Mouse (Mus musculus) intestine, postnatal 0 days (tissue): Measurements from ENCODE around the gene Pdgfb. TPM values are rescaled to one million over a fixed set of nuclear protein-coding genes. Genes with fewer than 3 reads are reported as not detected.

ENCODE experiments used
- ATAC-seq: fragments of 200-750 bp; cut with Nextera tagmentation; 2 replicates; pipeline ENCODE4 v1.8.0; 2017; ENCODE audit warnings: mild to moderate bottlenecking, moderate TSS enrichment, moderate library complexity
- H3K27ac ChIP-seq: fragments of 300-500 bp; sonication (generic); 2 replicates; pipeline ENCODE4 v1.5.1; 2014; ENCODE audit warnings: mild to moderate bottlenecking, low read depth, low read length, moderate library complexity
- H3K27me3 ChIP-seq: fragments of 300-500 bp; sonication (generic); replicated peaks from 2 replicates; pipeline ENCODE4 v1.6.1; 2014; ENCODE audit warnings: low read length, mixed read lengths; ENCODE audit not compliant: control insufficient read depth, insufficient read depth
- H3K36me3 ChIP-seq: fragments of 300-500 bp; sonication (generic); 2 replicates; pipeline ENCODE4 v1.6.1; 2014; ENCODE audit warnings: mild to moderate bottlenecking, moderate library complexity; ENCODE audit not compliant: control insufficient read depth, insufficient read depth
- H3K4me1 ChIP-seq: fragments of 300-500 bp; sonication (generic); replicated peaks from 2 replicates; pipeline ENCODE4 v1.6.1; 2014; ENCODE audit warnings: antibody characterized with exemption, low read length, mixed read lengths; ENCODE audit not compliant: control insufficient read depth, insufficient read depth
- H3K4me2 ChIP-seq: fragments of 300-500 bp; sonication (generic); replicated peaks from 2 replicates; pipeline ENCODE4 v1.6.1; 2014; ENCODE audit warnings: low read depth, mild to moderate bottlenecking, moderate library complexity
- H3K4me3 ChIP-seq: fragments of 300-500 bp; sonication (generic); 2 replicates; pipeline ENCODE4 v1.5.1; 2014; ENCODE audit warnings: low read depth, low read length
- H3K9ac ChIP-seq: fragments of 300-500 bp; sonication (generic); 2 replicates; pipeline ENCODE4 v1.6.1; 2014; ENCODE audit warnings: mild to moderate bottlenecking, low read depth, low read length
- H3K9me3 ChIP-seq: fragments of 300-500 bp; sonication (generic); 2 replicates; pipeline ENCODE4 v1.6.1; 2016; ENCODE audit warnings: mixed run types; ENCODE audit not compliant: control insufficient read depth
- CTCF ChIP-seq: sonication (generic); IDR thresholded peaks from 2 replicates; pipeline ENCODE4 v1.5.1; 2016; ENCODE audit warnings: low read depth, mild to moderate bottlenecking, control low read depth, antibody characterized with exemption, moderate library complexity
- WGBS: fragments of 180-500 bp; shearing (Covaris S2); extraction: QIAGEN DNeasy Blood & Tissue Kit; methylation state at CpG from one replicate; pipeline ENCODE4 v1.1.7; 2014; 5-methylcytosine and 5-hydroxymethylcytosine counted together
- polyA plus RNA-seq: library from polyadenylated mRNA; unstranded; fragments of >200 nt; fragmentation: Nextera tagmentation; extraction: Ambion mirVana; gene quantifications from 2 replicates; pipeline ENCODE4 v1.2.1, GENCODE M21; 2015

The Pdgfb gene
- polyA plus RNA-seq, 1 experiment from 2014 or later, result 6.9 TPM

GRCm38 (mm10) chr15:80037255-80038109, 22.7 kb upstream of the Pdgfb start:
- no peak overlapping the region for H3K27ac ChIP-seq
- ATAC-seq, result no peak

DNA sequence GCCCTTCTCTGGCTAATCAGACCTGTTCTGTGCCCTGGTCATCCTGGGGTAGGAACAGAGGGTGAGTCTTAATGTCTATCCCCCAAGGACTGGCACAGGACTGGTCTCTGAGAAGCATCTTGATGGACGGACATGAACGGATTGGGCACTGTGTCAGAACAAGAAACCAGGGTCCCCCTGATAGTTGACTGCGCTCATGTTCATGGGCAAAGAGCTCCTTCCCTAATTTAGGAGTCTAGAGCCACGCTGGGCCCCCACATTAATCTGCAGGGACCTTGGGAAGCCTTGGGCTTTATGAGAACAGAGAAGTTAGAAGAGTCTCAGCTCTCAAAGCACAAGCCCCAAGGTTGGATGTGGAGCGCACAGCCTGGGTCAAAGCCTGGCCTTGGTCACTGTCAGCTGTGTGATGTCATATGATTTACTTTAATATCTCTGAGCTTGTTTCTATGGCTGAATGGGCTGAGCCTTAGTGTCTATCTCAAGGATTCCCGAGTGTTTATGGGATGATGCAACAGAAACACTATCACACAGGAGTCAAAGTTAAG, 20.6 kb upstream of the Pdgfb start:
- H3K9ac ChIP-seq, result no peak overlapping the region
- no peak overlapping the region for H3K27ac ChIP-seq
- no peaks in the 10 kb centered on the region for H3K27me3 ChIP-seq
- H3K4me1 ChIP-seq, result no peaks in the 10 kb centered on the region
- H3K4me3 ChIP-seq, result no peak overlapping the region
- no peak for ATAC-seq
- no peak overlapping the region for H3K4me2 ChIP-seq
- WGBS, result 79% methylated on average over 6 of the region's 6 CpGs
- no peaks in the 10 kb centered on the region for H3K36me3 ChIP-seq
- no peaks in the 10 kb centered on the region for H3K9me3 ChIP-seq
- no peak for TF ChIP-seq CTCF

More at GRCm38 (mm10) chr15:80037255-80038109, 22.7 kb upstream of the Pdgfb start:
- Histone ChIP-seq H3K4me2 (no peak overlapping the region), H3K36me3 (no peaks in the 10 kb centered on the region), H3K4me1 (no peaks in the 10 kb centered on the region), H3K27me3 (no peaks in the 10 kb centered on the region), H3K4me3 (no peak overlapping the region), H3K9ac (no peak overlapping the region), H3K9me3 (no peaks in the 10 kb centered on the region)
- WGBS, result 75% methylated on average over 11 of the region's 11 CpGs
- TF ChIP-seq CTCF, result no peak

GRCm38 (mm10) chr15:80034913-80035312, 20.1 kb upstream of the Pdgfb start:
- Histone ChIP-seq H3K36me3 (no peaks in the 10 kb centered on the region), H3K27ac (no peak overlapping the region)

DNA sequence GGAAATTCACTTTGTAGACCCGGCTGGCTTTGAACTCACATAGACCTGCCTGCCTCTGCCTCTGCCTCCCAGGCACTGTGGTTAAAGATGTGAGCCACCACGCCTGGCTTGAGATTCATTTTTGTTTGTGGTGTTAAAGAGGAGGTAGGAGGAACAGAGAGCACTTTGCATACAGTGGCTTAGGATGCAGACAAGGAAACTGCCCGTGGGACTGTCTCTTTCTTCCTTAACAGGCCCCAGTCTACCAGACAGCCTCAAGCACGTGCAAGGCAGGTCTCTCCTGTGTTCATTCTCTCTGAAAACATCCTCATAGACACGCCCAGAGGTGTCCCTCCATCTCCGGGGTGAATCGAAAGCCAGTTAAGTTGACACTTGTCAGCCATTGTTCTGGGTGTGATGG, 19.6 kb upstream of the Pdgfb start:
- no peak for TF ChIP-seq CTCF
- Histone ChIP-seq H3K9me3 (no peaks in the 10 kb centered on the region), H3K27me3 (no peaks in the 10 kb centered on the region), H3K4me1 (no peaks in the 10 kb centered on the region), H3K4me2 (no peak overlapping the region), H3K27ac (no peak overlapping the region), H3K36me3 (no peaks in the 10 kb centered on the region), H3K4me3 (no peak overlapping the region), H3K9ac (no peak overlapping the region)
- 60% methylated on average over 7 of the region's 7 CpGs for WGBS
- no peak for ATAC-seq

More at GRCm38 (mm10) chr15:80034913-80035312, 20.1 kb upstream of the Pdgfb start:
- H3K9me3 ChIP-seq, result no peaks in the 10 kb centered on the region
- ATAC-seq, result no peak
- TF ChIP-seq CTCF, result no peak
- no peak overlapping the region for H3K9ac ChIP-seq
- H3K4me2 ChIP-seq, result no peak overlapping the region
- H3K4me3 ChIP-seq, result no peak overlapping the region
- no peaks in the 10 kb centered on the region for H3K27me3 ChIP-seq
- H3K4me1 ChIP-seq, result no peaks in the 10 kb centered on the region

- Histone ChIP-seq H3K4me1 (no peaks in the 10 kb centered on the region), H3K4me3 (no peak overlapping the region), H3K27ac (no peak overlapping the region), H3K36me3 (no peaks in the 10 kb centered on the region), H3K4me2 (no peak overlapping the region), H3K27me3 (no peaks in the 10 kb centered on the region), H3K9ac (no peak overlapping the region), H3K9me3 (no peaks in the 10 kb centered on the region)
- peak; percentile 58 for TF ChIP-seq CTCF
- WGBS, result 88% methylated on average over 4 of the region's 4 CpGs
- no peak for ATAC-seq
These were observed 16.4 kb upstream of the Pdgfb start for GRCm38 (mm10) chr15:80031133-80031532.

DNA sequence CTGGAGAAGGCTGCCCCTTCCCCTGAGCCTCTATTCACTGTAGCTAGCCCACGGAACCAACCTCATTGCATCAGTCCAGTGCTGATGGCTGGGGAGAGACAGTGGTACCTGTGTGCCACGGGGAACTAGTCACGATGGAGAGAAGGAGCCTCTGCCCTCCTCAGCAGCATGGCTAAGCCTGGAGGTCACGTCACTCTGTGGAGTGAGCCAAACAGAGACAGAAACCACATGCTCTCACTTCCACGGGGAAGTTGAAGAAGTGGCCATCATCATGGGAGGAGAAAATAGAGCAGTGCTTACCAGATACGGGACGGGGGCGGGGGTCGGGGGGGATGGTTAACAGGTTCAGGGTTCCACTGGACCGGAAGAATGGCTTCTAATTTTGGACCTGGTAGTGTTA, 15.6 kb upstream of the Pdgfb start:
- Histone ChIP-seq H3K4me3 (no peak overlapping the region), H3K9me3 (no peaks in the 10 kb centered on the region), H3K36me3 (no peaks in the 10 kb centered on the region), H3K27me3 (no peaks in the 10 kb centered on the region), H3K4me1 (no peaks in the 10 kb centered on the region), H3K27ac (no peak overlapping the region), H3K4me2 (no peak overlapping the region), H3K9ac (no peak overlapping the region)
- no peak for TF ChIP-seq CTCF
- no peak for ATAC-seq
- 91% methylated on average over 10 of the region's 10 CpGs for WGBS
